Mouse (Mus musculus) T-helper 2 cell (primary cell): ENCODE data around the gene Itsn2.
"Not testable (repeated sequence)": the region's sequence is repeated elsewhere in the genome, so short reads cannot be mapped to it uniquely, and the experiment has no call there.

Source experiments
- in situ Hi-C: fragments of 300-600 bp; cut with MboI, MseI; formaldehyde crosslinking; loops from one replicate; pipeline ENCODE4 v1.15.1; 2025; ENCODE audit warnings: high pct_unique_total_duplicates

Gene Itsn2

GRCm38 (mm10) chr12:4598666-4599428 is 6.4 kb downstream of the Itsn2 start:
- in situ Hi-C loops, result no loop called here

DNA sequence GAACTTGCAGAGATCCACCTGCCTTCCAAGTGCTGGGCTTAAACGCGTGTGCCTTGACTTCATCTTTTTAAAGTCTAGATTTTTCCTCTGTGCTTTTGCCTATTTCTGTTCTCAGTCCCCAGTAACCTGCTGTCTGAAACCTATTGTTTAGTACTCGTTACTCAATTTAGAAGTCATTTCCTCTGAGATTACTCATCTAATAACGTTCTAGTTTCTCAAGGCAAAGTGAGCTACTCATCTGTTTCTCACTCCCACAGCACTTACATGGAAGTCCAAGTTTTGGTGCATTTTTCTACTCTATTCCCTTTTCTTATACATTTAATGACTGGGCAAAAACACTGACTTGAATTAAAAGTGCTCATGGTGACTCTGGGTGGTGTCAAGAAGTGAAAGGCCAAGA is 7.3 kb downstream of the Itsn2 start:
- in situ Hi-C loops, result no loop called here

GRCm38 (mm10) chr12:4606625-4607024 is 14.2 kb downstream of the Itsn2 start:
- in situ Hi-C loops, result no loop called here

- in situ Hi-C loops, result no loop called here
These were observed 22.3 kb downstream of the Itsn2 start for GRCm38 (mm10) chr12:4614722-4615121.

- in situ Hi-C loops, result no loop called here
These were observed 31.8 kb downstream of the Itsn2 start for GRCm38 (mm10) chr12:4624201-4624600.

DNA sequence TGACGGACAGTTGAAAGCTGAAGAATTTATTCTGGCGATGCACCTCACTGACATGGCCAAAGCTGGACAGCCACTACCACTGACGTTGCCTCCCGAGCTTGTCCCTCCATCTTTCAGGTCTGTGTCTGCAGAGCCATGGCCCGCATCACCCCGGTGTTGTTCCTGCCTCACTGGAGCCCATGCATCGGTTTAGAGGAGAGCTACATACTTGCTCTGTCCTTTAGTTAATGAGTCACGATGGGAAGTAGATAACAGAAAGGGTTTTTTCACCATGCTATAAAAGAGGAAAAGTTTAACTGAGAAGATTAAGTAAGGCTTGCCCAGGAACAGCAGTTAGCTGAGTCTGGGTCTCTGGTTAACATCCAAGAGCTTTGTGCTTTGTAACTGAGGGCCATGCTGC is 40.5 kb downstream of the Itsn2 start:
- in situ Hi-C loops, result no loop called here

DNA sequence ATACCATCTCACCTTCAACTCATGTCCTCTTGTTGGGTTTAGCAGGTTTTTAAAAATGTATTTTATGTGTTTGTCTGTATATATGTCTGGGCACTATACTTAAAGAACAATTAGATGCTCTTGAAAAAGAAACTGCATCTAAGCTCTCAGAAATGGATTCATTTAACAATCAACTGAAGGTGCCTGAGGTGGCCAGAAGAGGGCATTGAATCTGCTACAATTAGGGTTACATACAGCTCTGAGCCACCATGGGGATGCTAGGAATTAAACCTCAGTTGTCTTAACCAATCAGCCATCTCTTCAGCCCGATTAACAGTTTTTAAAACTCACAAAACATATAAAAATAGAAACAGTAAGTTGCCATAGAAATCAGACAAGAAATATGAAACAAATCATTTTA is 46.0 kb downstream of the Itsn2 start:
- in situ Hi-C loops, result no loop called here

DNA sequence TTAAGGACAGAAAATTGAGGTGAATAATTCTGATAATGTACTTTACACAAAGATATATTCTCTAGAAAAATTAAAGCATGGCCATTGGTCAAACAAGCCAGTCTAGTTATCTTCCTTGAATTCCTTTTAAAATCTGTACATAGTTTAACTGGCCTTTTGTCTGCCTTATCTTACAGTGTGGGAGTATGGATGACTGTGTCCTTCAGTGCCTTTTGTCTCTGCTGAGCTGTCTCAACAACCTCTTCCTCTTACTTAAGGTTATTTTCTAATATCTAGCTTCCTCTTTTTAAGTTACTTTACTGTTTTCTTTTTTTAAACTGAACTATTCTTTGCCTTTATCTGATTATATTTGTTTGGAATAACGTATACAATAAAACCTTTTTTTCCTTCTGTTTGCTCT is 48.3 kb downstream of the Itsn2 start:
- in situ Hi-C loops, result no loop called here

DNA sequence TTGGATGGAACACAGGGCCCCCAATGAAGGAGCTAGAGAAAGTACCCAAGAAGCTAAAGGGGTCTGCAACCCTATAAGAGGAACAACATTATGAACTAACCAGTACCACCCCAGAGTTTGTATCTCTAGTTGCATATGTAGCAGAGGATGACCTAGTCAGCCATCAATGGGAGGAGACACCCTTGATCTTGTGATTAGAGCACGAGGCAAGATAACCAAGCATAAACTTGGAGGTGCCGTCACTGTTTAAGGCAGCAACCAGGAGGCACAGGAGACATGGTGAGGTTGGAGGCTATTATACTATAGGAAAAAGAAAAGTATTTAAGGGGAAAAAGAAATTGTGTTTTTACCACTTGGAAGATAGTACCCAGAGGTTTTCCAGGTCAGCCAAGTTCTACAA is 64.4 kb downstream of the Itsn2 start:
- in situ Hi-C loops, result no loop called here

- in situ Hi-C loops, result no loop called here
These were observed 72.7 kb downstream of the Itsn2 start for GRCm38 (mm10) chr12:4664929-4665674.

- in situ Hi-C loops, result no loop called here
These were observed 73.2 kb downstream of the Itsn2 start for GRCm38 (mm10) chr12:4665675-4666037.

GRCm38 (mm10) chr12:4676336-4676735 is 83.9 kb downstream of the Itsn2 start:
- in situ Hi-C loops, result no loop called here

DNA sequence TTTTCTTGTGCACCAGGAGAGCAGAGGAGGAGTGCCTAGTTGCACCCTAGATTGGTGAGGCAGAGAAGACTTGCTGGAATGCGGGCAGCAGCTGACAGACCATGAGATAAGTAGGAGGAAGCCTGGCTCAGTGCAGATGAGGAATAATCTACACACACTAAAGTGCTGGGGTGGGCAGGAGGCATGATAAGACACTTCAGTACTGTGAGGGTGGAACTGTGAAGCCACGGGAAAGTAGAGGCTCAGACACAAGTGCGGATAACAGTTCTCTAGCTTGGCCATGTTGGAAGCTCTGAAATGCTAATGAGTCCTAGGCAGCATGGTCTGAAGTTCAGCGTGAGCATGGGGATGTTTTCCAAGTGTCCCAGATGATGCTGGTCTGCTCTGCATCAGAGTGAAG is 87.5 kb downstream of the Itsn2 start:
- in situ Hi-C loops, result no loop called here

DNA sequence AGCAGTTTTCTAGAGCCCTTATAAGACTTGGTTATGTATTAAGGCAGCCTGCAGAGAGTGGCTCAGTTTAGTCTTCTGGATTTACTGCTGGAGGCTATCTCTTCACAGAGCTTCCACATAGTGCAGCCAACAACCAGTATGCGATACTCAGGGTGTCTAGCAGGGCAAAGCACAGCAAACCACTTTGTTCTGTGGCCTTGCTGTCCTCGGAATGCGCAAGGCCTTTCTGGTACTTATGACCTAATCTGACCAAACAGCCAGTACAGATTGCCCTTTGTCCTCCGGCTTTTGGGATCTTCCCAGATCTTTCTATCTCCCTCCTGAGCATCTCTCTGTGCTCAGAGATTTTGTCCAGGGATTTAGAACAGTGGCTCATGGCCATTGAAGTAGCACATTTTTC is 93.0 kb downstream of the Itsn2 start:
- in situ Hi-C loops, result no loop called here

DNA sequence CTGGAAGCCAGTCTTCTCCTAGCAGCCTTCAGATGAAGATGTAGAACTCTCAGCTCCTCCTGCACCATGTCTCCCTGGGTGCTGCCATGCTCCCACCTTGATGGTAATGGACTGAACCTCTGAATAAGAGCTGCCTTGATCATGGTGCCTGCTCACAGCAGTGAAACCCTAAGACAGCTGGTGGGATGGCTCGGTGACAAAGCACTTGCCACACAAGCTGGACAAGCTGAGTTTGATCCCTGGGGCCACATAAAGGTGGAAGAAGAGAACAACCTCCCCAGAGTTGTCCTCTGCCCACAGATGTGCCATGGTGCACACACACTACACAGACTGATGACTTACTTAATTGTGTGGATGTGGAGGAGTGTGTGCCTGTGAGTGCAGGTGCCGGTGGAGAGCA is 95.9 kb downstream of the Itsn2 start:
- in situ Hi-C loops, result no loop called here

DNA sequence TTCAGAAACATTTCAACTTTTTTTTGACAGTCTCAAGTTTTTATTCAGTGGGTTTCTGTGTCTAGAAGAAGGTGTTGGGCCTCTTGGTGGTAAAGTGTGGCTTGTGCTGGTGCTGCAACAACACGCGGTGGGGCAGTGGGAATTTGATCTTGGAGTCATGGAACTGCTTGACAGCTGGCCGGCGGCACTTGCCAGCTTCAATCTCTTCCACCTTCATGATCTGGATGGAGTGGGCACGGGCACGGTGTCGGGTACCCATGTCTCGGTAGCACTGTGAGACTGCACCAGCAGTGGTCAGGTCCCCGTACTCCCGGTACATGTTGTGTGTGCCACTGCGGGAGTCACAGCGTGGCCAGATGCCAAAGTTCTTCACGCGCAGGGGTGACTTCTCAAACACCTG is 96.9 kb downstream of the Itsn2 start:
- in situ Hi-C loops, result no loop called here

- in situ Hi-C loops, result no loop called here
These were observed 98.8 kb downstream of the Itsn2 start for GRCm38 (mm10) chr12:4691193-4691592.

- in situ Hi-C loops, result no loop called here
These were observed 102.1 kb downstream of the Itsn2 start for GRCm38 (mm10) chr12:4694534-4694933.

DNA sequence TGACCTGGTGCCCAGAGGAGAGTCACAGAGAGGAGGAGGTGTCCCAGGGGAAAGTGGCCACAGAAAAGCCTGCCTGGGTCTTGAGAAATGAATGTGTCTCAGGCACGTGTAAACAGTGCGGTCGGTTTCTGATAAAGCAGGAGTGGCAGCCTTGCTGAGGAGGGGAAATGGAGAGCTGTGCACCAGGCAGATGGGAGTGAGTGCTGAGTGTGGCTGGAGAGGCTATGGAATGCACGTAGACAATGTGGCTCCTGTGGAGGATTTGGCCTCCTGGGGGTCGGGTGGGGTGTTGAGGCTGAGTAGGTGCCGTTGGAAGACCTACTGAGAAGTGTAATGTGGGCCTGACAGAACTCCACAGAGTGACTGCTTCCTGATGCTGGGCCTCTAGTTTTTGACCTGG is 113.2 kb downstream of the Itsn2 start:
- in situ Hi-C loops, result not testable (repeated sequence)

DNA sequence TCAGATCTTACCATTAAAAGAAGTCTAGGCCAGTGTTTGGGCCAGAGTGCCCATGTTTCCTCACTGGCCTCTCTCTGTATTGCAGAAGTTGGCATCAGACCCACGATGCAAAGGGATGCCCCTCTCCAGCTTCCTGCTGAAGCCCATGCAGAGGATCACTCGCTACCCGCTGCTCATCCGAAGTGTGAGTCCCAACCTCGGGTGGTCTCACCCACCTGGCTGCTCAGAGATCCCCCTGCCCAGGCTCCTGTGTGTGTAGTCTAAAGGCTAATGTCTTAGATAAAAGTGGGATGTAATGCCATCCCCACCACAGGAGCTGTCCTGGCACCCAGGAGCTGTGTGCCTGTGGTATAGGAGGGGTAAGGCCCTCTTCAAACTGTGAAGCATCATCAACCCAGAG is 113.7 kb downstream of the Itsn2 start:
- in situ Hi-C loops, result no loop called here

GRCm38 (mm10) chr12:4706901-4707300 is 114.5 kb downstream of the Itsn2 start:
- in situ Hi-C loops, result no loop called here

DNA sequence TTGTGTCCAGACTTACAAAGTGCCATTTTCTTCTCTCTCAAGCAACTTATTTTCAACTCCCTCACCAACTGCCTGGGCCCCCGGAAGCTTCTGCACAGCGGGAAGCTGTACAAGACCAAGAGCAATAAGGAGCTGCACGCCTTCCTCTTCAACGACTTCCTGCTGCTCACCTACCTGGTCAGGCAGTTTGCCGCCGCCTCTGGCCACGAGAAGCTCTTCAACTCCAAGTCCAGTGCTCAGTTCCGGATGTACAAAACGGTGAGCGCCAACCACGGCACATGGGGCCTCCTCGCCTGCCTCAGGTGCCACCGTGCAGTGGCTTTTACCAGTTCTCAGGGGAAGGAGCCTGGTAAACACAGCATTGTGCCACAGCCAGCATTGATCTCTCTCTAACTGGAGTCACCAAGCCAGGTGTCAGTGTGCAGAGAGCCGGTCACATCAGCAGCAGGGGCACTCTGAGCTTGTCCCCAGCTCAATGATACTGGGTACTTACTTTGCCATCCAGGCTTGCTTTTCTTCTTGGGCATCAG is 115.1 kb downstream of the Itsn2 start:
- in situ Hi-C loops, result no loop called here

GRCm38 (mm10) chr12:4708296-4708695 is 115.9 kb downstream of the Itsn2 start:
- in situ Hi-C loops, result no loop called here
